Mouse (Mus musculus) intestine, embryonic 16.5 days (tissue): ENCODE results near the gene Snx30. TPM values are rescaled to one million over a fixed set of nuclear protein-coding genes. Genes with fewer than 3 reads are reported as not detected.

ENCODE experiments used
- ATAC-seq: fragments of 200-750 bp; cut with Nextera tagmentation; 2 replicates; pipeline ENCODE4 v1.8.0; 2017; ENCODE audit warnings: moderate TSS enrichment, moderate library complexity
- H3K27ac ChIP-seq: fragments of 300-500 bp; sonication (generic); 2 replicates; pipeline ENCODE4 v1.5.1; 2014; ENCODE audit warnings: mild to moderate bottlenecking, low read length
- H3K27me3 ChIP-seq: fragments of 300-500 bp; sonication (generic); replicated peaks from 2 replicates; pipeline ENCODE4 v1.6.1; 2014; ENCODE audit warnings: low read length, control low read depth, mixed read lengths; ENCODE audit not compliant: control insufficient read depth, insufficient read depth
- H3K36me3 ChIP-seq: fragments of 300-500 bp; sonication (generic); 2 replicates; pipeline ENCODE4 v1.6.1; 2014; ENCODE audit warnings: low read length, control low read depth; ENCODE audit not compliant: control insufficient read depth, insufficient read depth
- H3K4me1 ChIP-seq: fragments of 300-500 bp; sonication (generic); 2 replicates; pipeline ENCODE4 v1.6.1; 2014; ENCODE audit warnings: low read length, control low read depth, mixed read lengths; ENCODE audit not compliant: control insufficient read depth, insufficient read depth
- H3K4me2 ChIP-seq: fragments of 300-500 bp; sonication (generic); 2 replicates; pipeline ENCODE4 v1.6.1; 2014; ENCODE audit warnings: low read depth, low read length, control low read depth
- H3K4me3 ChIP-seq: fragments of 300-500 bp; sonication (generic); 2 replicates; pipeline ENCODE4 v1.5.1; 2014; ENCODE audit warnings: mild to moderate bottlenecking, low read length
- H3K9ac ChIP-seq: fragments of 300-500 bp; sonication (generic); 2 replicates; pipeline ENCODE4 v1.6.1; 2014; ENCODE audit warnings: low read depth, low read length
- H3K9me3 ChIP-seq: fragments of 300-500 bp; sonication (generic); 2 replicates; pipeline ENCODE4 v1.6.1; 2016; ENCODE audit warnings: low read length, control low read depth; ENCODE audit not compliant: control insufficient read depth
- WGBS: fragments of 180-500 bp; shearing (Covaris S2); extraction: QIAGEN DNeasy Blood & Tissue Kit; methylation state at CpG from one replicate; pipeline ENCODE4 v1.1.7; 2014; 5-methylcytosine and 5-hydroxymethylcytosine counted together
- polyA plus RNA-seq: library from polyadenylated mRNA; unstranded; fragments of >200 nt; fragmentation: Nextera tagmentation; extraction: Ambion mirVana; gene quantifications from 2 replicates; pipeline ENCODE4 v1.2.1, GENCODE M21; 2015

Gene Snx30
- polyA plus RNA-seq, 1 experiment from 2014 or later = 5.2 TPM

DNA sequence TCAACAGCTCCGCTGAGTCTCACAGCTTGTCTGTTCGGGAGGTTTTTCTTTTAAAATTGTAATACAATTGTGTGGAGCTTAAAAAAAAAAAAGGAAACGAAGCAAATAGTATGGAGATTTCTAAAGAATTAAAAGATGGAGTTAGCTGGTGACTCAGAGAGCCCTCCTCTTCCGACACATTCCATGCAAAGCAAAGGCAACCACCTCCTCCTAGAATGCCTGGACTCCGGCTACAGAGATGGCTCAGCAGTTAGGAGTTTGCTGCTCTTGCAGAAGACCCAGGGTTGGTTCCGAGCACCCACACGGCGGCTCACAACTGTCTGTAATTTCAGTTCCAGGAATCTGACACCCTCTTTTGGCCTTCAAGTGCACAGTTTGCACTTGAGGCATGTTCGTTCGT lies 12.9 kb downstream of the Snx30 start:
- Histone ChIP-seq H3K36me3 (no peaks in the 10 kb centered on the region), H3K27me3 (no peaks in the 10 kb centered on the region), H3K4me2 (no peak overlapping the region), H3K9ac (no peak overlapping the region), H3K9me3 (no peaks in the 10 kb centered on the region), H3K4me3 (no peak overlapping the region), H3K4me1 (peaks cover 5% of the 10 kb centered on the region; the same call in 1 of the 2 replicates), H3K27ac (no peak overlapping the region)
- 87% methylated on average over 10 of the region's 10 CpGs for WGBS
- no peak for ATAC-seq

DNA sequence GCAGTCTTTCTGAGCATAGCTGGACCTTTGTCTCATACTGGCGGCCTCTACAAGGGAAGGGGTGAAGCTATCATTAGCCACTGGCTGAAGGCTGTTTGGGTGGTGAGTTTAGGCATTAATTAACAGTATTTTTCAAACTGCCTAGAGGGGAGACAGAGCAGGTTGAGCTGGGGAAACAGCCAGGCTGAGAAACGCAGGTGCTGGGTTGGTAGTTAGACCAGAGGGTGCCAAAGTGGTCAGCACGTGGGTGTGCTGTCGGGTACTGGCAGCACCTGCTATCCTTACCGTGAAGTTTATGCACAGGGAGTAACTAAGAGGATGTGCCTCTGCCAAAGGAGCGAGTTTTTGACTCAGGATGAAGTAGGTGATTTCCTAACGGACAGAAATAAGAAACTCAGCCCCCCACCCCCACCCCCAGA lies 13.4 kb downstream of the Snx30 start:
- H3K4me2 ChIP-seq = no peak overlapping the region
- no peak overlapping the region for H3K4me3 ChIP-seq
- no peaks in the 10 kb centered on the region for H3K36me3 ChIP-seq
- 68% methylated on average over 7 of the region's 7 CpGs for WGBS
- no peak for ATAC-seq
- H3K9ac ChIP-seq = no peak overlapping the region
- peaks cover 5% of the 10 kb centered on the region; the same call in 1 of the 2 replicates for H3K4me1 ChIP-seq
- no peak overlapping the region for H3K27ac ChIP-seq
- H3K27me3 ChIP-seq = no peaks in the 10 kb centered on the region
- no peaks in the 10 kb centered on the region for H3K9me3 ChIP-seq

DNA sequence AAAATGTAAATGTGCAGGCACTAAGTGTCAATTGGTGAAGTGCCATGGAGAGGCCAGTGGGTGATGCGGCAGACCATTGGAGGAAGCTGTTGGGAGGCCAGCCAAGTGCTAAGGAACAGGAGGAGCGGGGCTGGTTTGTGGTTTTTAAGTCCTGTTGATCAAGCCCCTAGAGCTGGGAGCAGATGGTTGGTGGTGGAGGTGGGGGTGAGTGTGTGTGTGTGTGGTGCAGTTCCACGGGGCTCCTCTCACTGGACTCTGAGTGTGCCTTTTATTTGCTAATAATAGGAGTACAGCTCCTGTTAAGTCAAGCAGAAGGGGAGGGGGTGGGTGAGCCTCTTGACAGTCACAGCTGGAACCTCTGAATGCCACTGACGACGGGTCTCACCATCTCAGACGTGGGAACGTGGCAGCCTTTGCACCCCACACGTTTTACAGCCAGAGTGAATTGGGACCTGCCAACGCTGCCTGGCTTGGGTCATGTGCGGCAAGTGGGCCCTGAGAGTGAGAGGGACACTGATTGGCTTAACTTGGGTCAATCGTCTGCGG lies 13.9 kb downstream of the Snx30 start:
- no peak overlapping the region for H3K27ac ChIP-seq
- WGBS = 61% methylated on average over 12 of the region's 12 CpGs
- no peak overlapping the region for H3K4me2 ChIP-seq
- H3K4me3 ChIP-seq = no peak overlapping the region
- no peaks in the 10 kb centered on the region for H3K27me3 ChIP-seq
- H3K9me3 ChIP-seq = no peaks in the 10 kb centered on the region
- H3K4me1 ChIP-seq = peaks cover 5% of the 10 kb centered on the region; the same call in 1 of the 2 replicates
- ATAC-seq = no peak
- no peak overlapping the region for H3K9ac ChIP-seq
- no peaks in the 10 kb centered on the region for H3K36me3 ChIP-seq

DNA sequence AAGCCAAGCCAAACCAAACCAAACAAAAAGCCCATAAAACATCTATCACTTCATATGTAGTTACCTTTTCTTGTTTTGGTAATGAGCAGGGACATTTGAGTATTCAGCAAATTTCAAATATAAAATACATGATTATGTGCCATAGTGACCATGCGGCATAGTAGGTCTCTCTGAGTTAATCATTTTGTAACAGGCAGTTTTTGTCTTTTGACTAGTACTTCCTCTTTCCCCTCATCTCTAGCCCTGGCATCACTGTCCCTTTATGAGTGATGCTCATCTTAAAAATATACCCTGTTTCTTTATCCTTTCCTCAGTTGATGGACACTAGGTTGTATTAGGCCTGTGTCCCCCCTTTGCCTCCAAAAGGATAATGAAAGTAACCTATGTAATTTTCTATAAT lies 15.9 kb downstream of the Snx30 start:
- 97% methylated on average over 1 of the region's 1 CpGs for WGBS
- peaks cover 3% of the 10 kb centered on the region; the same call in 1 of the 2 replicates for H3K4me1 ChIP-seq

DNA sequence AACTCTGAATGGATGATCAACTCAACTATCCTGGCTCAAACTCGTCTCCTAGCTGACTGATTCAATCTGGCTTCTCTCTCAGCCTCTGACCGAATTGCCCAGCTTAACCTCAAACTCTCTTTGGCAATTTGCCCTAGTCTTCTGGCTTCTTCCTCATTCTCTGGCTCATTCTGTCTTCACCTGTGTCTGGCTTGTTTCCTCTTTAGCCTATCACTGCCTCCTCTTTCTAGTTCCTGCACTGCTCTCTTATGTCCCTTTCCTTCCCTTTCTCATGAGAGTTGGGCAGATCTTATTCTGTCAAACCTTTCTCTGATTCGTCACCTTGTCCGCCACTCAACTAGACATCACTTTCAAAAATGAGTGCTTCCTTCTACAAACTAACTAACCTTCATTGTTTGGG lies 16.5 kb downstream of the Snx30 start:
- H3K27ac ChIP-seq = no peak overlapping the region
- no peak overlapping the region for H3K4me3 ChIP-seq
- peaks cover 3% of the 10 kb centered on the region; the same call in 1 of the 2 replicates for H3K4me1 ChIP-seq
- H3K9me3 ChIP-seq = no peaks in the 10 kb centered on the region
- H3K27me3 ChIP-seq = no peaks in the 10 kb centered on the region
- no peak overlapping the region for H3K4me2 ChIP-seq
- 69% methylated on average over 4 of the region's 4 CpGs for WGBS
- H3K9ac ChIP-seq = no peak overlapping the region
- ATAC-seq = no peak
- no peaks in the 10 kb centered on the region for H3K36me3 ChIP-seq

More for the DNA sequence above, 15.9 kb downstream of the Snx30 start:
- Histone ChIP-seq H3K27me3 (no peaks in the 10 kb centered on the region), H3K4me2 (no peak overlapping the region), H3K9me3 (no peaks in the 10 kb centered on the region), H3K27ac (no peak overlapping the region), H3K9ac (no peak overlapping the region), H3K4me3 (no peak overlapping the region), H3K36me3 (no peaks in the 10 kb centered on the region)
- no peak for ATAC-seq

DNA sequence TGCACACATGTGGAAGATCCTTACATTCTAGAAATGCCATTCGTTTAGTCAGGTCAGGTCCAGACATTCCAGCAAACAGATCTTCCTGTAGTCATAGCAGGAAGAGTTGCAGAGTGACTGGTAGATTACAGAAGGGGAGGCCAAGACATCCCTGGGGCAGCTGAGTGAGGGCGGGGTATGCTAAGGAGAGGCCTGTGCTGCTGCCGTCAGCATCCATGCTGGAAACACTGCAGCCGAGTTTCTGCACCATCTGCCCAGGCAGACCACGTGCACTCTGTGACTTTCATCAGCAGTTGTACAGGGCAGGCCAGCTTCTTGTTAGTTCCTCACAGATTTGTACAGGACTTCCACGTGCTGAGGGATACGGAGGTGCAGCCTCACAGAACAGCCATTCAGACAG lies 17.8 kb downstream of the Snx30 start:
- Histone ChIP-seq H3K4me1 (peaks cover 3% of the 10 kb centered on the region; the same call in 1 of the 2 replicates), H3K9ac (no peak overlapping the region), H3K4me3 (no peak overlapping the region), H3K9me3 (no peaks in the 10 kb centered on the region), H3K4me2 (no peak overlapping the region), H3K27ac (no peak overlapping the region), H3K27me3 (no peaks in the 10 kb centered on the region), H3K36me3 (no peaks in the 10 kb centered on the region)
- 53% methylated on average over 7 of the region's 7 CpGs for WGBS
- peak; percentile 64 for ATAC-seq

DNA sequence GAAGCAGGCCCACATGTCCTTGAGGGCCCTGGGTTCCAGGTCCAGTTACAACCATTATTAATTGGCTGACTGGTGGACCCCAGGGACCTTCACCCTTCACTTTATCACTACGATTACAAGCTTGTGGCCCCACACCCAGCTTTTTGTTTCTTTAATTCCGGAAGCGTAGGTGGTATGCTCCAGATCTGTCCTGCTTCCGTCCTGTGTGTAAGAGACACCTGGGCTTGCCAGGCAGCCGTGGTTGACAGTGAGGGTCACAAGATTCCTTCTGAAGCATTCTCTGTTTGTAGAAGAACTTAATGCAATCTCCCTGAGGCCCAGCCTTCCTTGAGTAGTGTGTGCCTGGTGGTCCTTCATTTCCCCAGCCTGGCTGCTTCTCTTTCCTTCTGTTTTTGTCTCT lies 19.2 kb downstream of the Snx30 start:
- no peak overlapping the region for H3K9ac ChIP-seq
- no peak for ATAC-seq
- H3K27me3 ChIP-seq = no peaks in the 10 kb centered on the region
- H3K4me2 ChIP-seq = no peak overlapping the region
- 88% methylated on average over 5 of the region's 5 CpGs for WGBS
- H3K9me3 ChIP-seq = no peaks in the 10 kb centered on the region
- no peaks in the 10 kb centered on the region for H3K36me3 ChIP-seq
- no peak overlapping the region for H3K27ac ChIP-seq
- H3K4me1 ChIP-seq = peaks cover 3% of the 10 kb centered on the region; the same call in 1 of the 2 replicates
- no peak overlapping the region for H3K4me3 ChIP-seq

DNA sequence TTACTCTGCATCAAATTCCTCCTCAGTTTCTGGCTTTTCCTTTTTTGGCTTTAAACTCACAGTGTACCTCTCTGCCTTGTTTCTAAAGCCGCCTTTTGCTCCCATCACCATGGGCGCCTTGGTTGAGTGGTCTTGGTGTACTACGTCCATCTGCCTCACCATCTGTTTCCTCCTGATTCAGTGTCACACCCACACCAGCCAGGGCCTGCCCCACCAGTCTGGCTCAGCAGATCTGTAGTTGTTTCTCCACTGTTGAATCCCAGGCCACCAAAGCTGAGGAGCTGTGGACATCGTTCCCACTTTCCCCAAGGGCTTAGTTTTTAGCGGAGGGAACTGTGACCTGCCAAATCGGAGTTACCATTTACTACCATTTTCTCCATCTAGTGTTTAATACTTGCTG lies 20.0 kb downstream of the Snx30 start:
- no peak for ATAC-seq
- H3K4me3 ChIP-seq = no peak overlapping the region
- H3K27me3 ChIP-seq = no peaks in the 10 kb centered on the region
- H3K36me3 ChIP-seq = no peaks in the 10 kb centered on the region
- H3K9me3 ChIP-seq = no peaks in the 10 kb centered on the region
- no peak overlapping the region for H3K9ac ChIP-seq
- WGBS = 84% methylated on average over 6 of the region's 6 CpGs
- no peak overlapping the region for H3K4me2 ChIP-seq
- peaks cover 3% of the 10 kb centered on the region; the same call in 1 of the 2 replicates for H3K4me1 ChIP-seq
- no peak overlapping the region for H3K27ac ChIP-seq

DNA sequence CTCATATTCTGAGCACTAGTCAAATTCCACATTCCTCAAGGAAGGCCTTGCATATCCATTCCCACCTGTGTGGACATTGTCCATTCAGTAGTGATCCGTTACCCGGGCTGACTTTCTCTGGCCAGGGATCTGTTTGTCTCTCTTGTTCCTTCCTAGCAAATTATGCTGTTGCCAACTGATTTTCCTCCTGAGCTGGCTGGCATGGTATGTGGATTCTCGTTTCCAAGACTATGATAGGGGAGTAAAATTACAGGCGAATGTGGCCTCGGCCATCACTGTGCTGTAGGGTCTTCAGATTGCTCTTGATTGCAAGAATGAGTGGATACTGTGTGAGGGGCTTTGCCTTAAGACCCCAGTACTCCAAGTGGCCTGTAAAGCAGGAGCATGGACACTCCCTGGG lies 20.7 kb downstream of the Snx30 start:
- no peak for ATAC-seq
- peaks cover 3% of the 10 kb centered on the region; the same call in 1 of the 2 replicates for H3K4me1 ChIP-seq
- 89% methylated on average over 5 of the region's 5 CpGs for WGBS
- no peak overlapping the region for H3K27ac ChIP-seq
- H3K27me3 ChIP-seq = no peaks in the 10 kb centered on the region
- no peaks in the 10 kb centered on the region for H3K36me3 ChIP-seq
- H3K9ac ChIP-seq = no peak overlapping the region
- H3K4me2 ChIP-seq = no peak overlapping the region
- H3K4me3 ChIP-seq = no peak overlapping the region
- no peaks in the 10 kb centered on the region for H3K9me3 ChIP-seq

DNA sequence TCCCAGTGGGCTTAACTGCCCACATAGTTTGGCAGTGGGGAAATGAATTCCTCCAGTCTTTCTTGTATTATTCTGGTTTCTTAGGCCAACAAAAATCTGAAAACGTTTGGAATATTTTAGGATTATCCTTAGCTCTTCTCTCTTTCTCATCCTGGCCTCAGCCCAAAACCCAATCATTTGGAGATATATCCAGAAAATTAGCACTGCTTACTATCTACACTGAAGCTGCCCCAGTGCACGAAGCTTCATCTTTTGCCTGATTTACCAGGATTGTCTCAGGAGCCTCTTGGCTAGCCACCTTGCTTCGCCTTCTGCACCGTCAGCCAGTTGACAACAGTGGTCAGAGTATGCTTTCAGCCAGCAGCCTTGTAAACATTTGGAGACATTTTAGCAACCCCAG lies 23.4 kb downstream of the Snx30 start:
- H3K27me3 ChIP-seq = no peaks in the 10 kb centered on the region
- H3K4me2 ChIP-seq = no peak overlapping the region
- no peaks in the 10 kb centered on the region for H3K36me3 ChIP-seq
- 70% methylated on average over 4 of the region's 4 CpGs for WGBS
- H3K4me3 ChIP-seq = no peak overlapping the region
- ATAC-seq = no peak
- no peaks in the 10 kb centered on the region for H3K9me3 ChIP-seq
- H3K4me1 ChIP-seq = no peaks in the 10 kb centered on the region
- H3K9ac ChIP-seq = no peak overlapping the region
- no peak overlapping the region for H3K27ac ChIP-seq
